Mouse (Mus musculus): Measurements from ENCODE around the gene Dpysl5. TPM values are rescaled to one million over a fixed set of nuclear protein-coding genes. Genes with fewer than 3 reads are reported as not detected.
A peak's percentile ranks its signal among the peaks of the same experiment; 100 is the strongest.

Dpysl5 gene
- polyA plus RNA-seq, 1 experiment from 2014 or later = 203 TPM

DNA sequence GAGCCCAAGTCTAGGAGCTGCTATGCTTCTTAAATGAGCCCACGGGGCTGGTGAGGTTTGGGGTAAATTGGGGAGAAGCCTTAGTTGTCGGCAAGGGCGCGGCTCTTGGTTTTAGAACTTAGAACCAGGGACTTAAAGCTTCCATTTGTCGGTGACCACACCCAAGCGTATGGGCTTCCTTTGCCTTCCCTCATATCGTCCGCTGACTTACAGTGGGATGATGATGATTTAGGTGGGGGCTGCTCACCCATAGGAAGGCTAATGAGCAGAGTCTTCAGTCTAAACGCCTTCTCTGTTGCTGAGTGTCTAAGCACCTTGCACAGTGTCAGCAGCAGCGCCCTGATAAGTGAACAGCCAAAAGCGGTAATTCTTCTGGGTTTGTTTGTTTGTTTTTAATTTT lies 2.3 kb downstream of the Dpysl5 start:
- no peak for ATAC-seq (ENCODE audit: low read depth)
- WGBS = 14% methylated on average over 11 of the region's 11 CpGs
- Histone ChIP-seq H3K4me3 (ENCODE audit: low read depth, low read length) (peak overlapping the region; percentile 84), H3K4me1 (ENCODE audit: control insufficient read depth, insufficient read depth, low read length) (peaks cover 10% of the 10 kb centered on the region; the same call in 1 of the 2 replicates), H3K27ac (ENCODE audit: low read depth, low read length) (peak overlapping the region; percentile 93), H3K27me3 (ENCODE audit: control insufficient read depth, insufficient read depth, low read length) (no peaks in the 10 kb centered on the region), H3K9me3 (ENCODE audit: control insufficient read depth, low read length) (no peaks in the 10 kb centered on the region), H3K36me3 (ENCODE audit: control insufficient read depth, insufficient read depth, low read length) (no peaks in the 10 kb centered on the region), H3K9ac (replicated peaks; ENCODE audit: low read depth, low read length) (peak overlapping the region; percentile 91), H3K4me2 (ENCODE audit: low read depth, low read length) (peak overlapping the region; percentile 71)

DNA sequence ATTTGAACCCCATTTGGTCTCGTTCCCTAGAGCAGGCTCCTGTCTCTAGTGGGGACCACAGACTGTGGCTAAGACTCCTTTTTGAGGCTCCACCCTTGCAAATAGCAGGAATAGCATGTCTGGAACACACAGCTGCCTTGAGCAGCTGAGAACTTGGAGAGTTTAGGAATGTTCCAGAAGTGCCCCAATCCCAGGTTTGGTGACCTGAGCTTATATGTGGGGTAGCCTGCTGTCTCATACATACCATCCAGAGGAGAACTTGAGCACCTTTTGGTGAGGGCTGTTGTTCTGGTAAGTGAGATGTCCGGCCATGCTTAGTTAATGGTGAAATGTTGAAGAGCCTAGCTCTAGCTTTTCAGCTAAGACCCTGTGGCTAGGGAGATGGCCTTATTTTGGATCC lies 4.9 kb downstream of the Dpysl5 start:
- H3K4me1 ChIP-seq (ENCODE audit: control insufficient read depth, insufficient read depth, low read length) = peaks cover 10% of the 10 kb centered on the region; the same call in 1 of the 2 replicates

DNA sequence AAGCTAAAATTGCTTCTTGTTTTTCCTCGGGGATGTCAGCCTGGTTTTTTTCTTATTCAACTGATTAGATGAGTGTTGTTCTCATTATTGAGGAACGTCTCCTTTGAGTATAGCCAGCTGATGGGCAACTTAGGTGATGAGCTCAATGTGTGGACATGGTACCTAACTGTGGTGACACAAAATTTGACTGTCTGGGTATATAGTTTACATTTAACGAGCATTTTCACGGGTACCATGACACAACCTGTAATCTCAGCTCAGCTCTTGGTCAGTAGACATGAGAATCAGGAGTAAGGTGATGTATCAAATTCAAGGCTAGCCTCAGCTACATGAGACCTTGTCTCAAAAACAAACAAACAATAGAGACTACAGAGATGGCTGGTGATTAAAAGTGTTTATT lies 6.1 kb downstream of the Dpysl5 start:
- Histone ChIP-seq H3K36me3 (ENCODE audit: control insufficient read depth, insufficient read depth, low read length) (peaks cover 5% of the 10 kb centered on the region; the same call in 1 of the 2 replicates), H3K9me3 (ENCODE audit: control insufficient read depth, low read length) (no peaks in the 10 kb centered on the region), H3K27me3 (ENCODE audit: control insufficient read depth, insufficient read depth, low read length) (no peaks in the 10 kb centered on the region), H3K9ac (replicated peaks; ENCODE audit: low read depth, low read length) (no peak overlapping the region), H3K4me2 (ENCODE audit: low read depth, low read length) (no peak overlapping the region), H3K4me3 (ENCODE audit: low read depth, low read length) (no peak overlapping the region), H3K4me1 (ENCODE audit: control insufficient read depth, insufficient read depth, low read length) (peaks cover 10% of the 10 kb centered on the region; the same call in 1 of the 2 replicates), H3K27ac (ENCODE audit: low read depth, low read length) (no peak overlapping the region)
- no peak for ATAC-seq (ENCODE audit: low read depth)
- 80% methylated on average over 4 of the region's 4 CpGs for WGBS

More for the DNA sequence above, 4.9 kb downstream of the Dpysl5 start:
- H3K9me3 ChIP-seq (ENCODE audit: control insufficient read depth, low read length) = no peaks in the 10 kb centered on the region
- 96% methylated on average over 2 of the region's 2 CpGs for WGBS
- H3K27ac ChIP-seq (ENCODE audit: low read depth, low read length) = no peak overlapping the region
- H3K4me3 ChIP-seq (ENCODE audit: low read depth, low read length) = no peak overlapping the region
- no peaks in the 10 kb centered on the region for H3K36me3 ChIP-seq (ENCODE audit: control insufficient read depth, insufficient read depth, low read length)
- H3K27me3 ChIP-seq (ENCODE audit: control insufficient read depth, insufficient read depth, low read length) = no peaks in the 10 kb centered on the region
- ATAC-seq (ENCODE audit: low read depth) = no peak
- no peak overlapping the region for H3K9ac ChIP-seq (replicated peaks; ENCODE audit: low read depth, low read length)
- H3K4me2 ChIP-seq (ENCODE audit: low read depth, low read length) = no peak overlapping the region

DNA sequence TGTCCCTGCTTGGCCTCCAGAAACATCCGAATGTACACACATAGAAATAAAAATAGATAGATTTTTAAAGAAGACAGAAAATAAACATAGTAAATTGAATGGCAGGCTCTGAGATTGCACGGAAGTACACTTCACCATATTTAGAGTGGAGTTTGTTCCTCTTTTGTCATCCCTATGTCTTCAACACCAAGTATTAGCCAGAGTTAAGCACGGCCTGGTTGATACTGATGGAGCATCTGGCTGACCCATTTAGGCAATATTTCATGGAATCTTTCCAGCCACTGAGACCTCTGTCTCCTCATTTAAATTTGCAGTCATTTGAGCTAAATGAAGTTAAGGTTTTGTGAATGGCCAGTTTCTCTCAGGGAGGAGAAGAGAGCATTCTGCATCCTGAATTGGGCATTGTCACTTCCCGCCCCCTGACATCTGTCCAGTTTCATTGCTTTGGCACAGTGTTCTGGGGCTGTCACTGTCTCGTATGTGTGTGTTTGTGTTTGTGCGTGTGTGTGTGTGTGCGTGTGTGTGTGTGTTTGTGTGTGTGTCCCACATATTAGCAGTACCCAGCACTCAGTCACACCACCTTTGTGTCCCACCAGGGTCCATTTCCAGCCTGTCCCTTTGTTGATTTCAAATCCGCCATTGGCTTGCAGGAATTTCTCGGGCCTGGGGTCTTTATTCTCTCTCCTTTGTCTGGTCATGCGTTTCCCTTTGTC lies 6.8 kb downstream of the Dpysl5 start:
- Histone ChIP-seq H3K4me1 (ENCODE audit: control insufficient read depth, insufficient read depth, low read length) (peaks cover 10% of the 10 kb centered on the region; the same call in 1 of the 2 replicates), H3K4me2 (ENCODE audit: low read depth, low read length) (no peak overlapping the region), H3K27ac (ENCODE audit: low read depth, low read length) (peak overlapping the region; percentile 13; the same call in 1 of the 2 replicates), H3K9ac (replicated peaks; ENCODE audit: low read depth, low read length) (no peak overlapping the region), H3K4me3 (ENCODE audit: low read depth, low read length) (no peak overlapping the region), H3K27me3 (ENCODE audit: control insufficient read depth, insufficient read depth, low read length) (no peaks in the 10 kb centered on the region), H3K9me3 (ENCODE audit: control insufficient read depth, low read length) (no peaks in the 10 kb centered on the region), H3K36me3 (ENCODE audit: control insufficient read depth, insufficient read depth, low read length) (peaks cover 5% of the 10 kb centered on the region; the same call in 1 of the 2 replicates)
- 30% methylated on average over 10 of the region's 10 CpGs for WGBS
- ATAC-seq (ENCODE audit: low read depth) = no peak

- no peak overlapping the region for H3K4me3 ChIP-seq (ENCODE audit: low read depth, low read length)
- H3K4me1 ChIP-seq (ENCODE audit: control insufficient read depth, insufficient read depth, low read length) = peaks cover 4% of the 10 kb centered on the region; the same call in 1 of the 2 replicates
- no peaks in the 10 kb centered on the region for H3K27me3 ChIP-seq (ENCODE audit: control insufficient read depth, insufficient read depth, low read length)
- H3K9me3 ChIP-seq (ENCODE audit: control insufficient read depth, low read length) = no peaks in the 10 kb centered on the region
- no peak overlapping the region for H3K9ac ChIP-seq (replicated peaks; ENCODE audit: low read depth, low read length)
- H3K27ac ChIP-seq (ENCODE audit: low read depth, low read length) = no peak overlapping the region
- peaks cover 11% of the 10 kb centered on the region; the same call in 1 of the 2 replicates for H3K36me3 ChIP-seq (ENCODE audit: control insufficient read depth, insufficient read depth, low read length)
- no peak for ATAC-seq (ENCODE audit: low read depth)
- no peak overlapping the region for H3K4me2 ChIP-seq (ENCODE audit: low read depth, low read length)
- WGBS = 85% methylated on average over 8 of the region's 8 CpGs
Observed at GRCm38 (mm10) chr5:30721935-30722334, 10.6 kb downstream of the Dpysl5 start.

DNA sequence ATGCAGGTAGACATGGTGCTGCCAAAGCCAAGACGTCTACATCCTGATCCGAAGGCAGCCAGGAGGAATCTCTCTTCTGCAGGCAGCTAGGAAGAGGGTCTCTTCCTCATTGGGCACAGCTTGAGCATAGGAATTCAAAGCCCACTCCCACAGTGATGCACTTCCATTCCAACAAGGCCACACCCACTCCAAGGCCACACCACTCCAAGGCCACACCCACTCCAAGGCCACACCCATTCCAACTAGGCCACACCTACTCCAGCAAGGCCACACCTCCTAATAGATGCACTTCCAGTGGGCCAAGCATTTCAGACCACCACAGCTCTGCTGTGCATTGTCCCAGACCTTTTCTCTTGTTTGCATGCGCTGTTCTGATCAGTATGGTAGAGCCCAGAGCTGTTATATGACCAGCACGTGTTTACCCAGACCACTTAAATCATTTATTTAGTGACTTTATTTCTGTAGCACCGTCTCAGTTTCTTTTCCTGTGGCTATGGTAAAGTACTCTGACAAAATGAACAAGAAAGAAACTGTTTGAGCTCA lies 14.9 kb downstream of the Dpysl5 start:
- H3K9me3 ChIP-seq (ENCODE audit: control insufficient read depth, low read length) = no peaks in the 10 kb centered on the region
- no peak overlapping the region for H3K4me2 ChIP-seq (ENCODE audit: low read depth, low read length)
- H3K27ac ChIP-seq (ENCODE audit: low read depth, low read length) = no peak overlapping the region
- peaks cover 11% of the 10 kb centered on the region; the same call in 1 of the 2 replicates for H3K36me3 ChIP-seq (ENCODE audit: control insufficient read depth, insufficient read depth, low read length)
- WGBS = 91% methylated on average over 5 of the region's 5 CpGs
- no peak for ATAC-seq (ENCODE audit: low read depth)
- peaks cover 7% of the 10 kb centered on the region; the same call in 1 of the 2 replicates for H3K4me1 ChIP-seq (ENCODE audit: control insufficient read depth, insufficient read depth, low read length)
- H3K4me3 ChIP-seq (ENCODE audit: low read depth, low read length) = no peak overlapping the region
- no peak overlapping the region for H3K9ac ChIP-seq (replicated peaks; ENCODE audit: low read depth, low read length)
- H3K27me3 ChIP-seq (ENCODE audit: control insufficient read depth, insufficient read depth, low read length) = no peaks in the 10 kb centered on the region

GRCm38 (mm10) chr5:30732511-30732910 lies 21.1 kb downstream of the Dpysl5 start:
- no peaks in the 10 kb centered on the region for H3K27me3 ChIP-seq (ENCODE audit: control insufficient read depth, insufficient read depth, low read length)
- H3K9ac ChIP-seq (replicated peaks; ENCODE audit: low read depth, low read length) = no peak overlapping the region
- H3K4me3 ChIP-seq (ENCODE audit: low read depth, low read length) = no peak overlapping the region
- no peaks in the 10 kb centered on the region for H3K9me3 ChIP-seq (ENCODE audit: control insufficient read depth, low read length)
- ATAC-seq (ENCODE audit: low read depth) = no peak
- peaks cover 7% of the 10 kb centered on the region; the same call in 1 of the 2 replicates for H3K36me3 ChIP-seq (ENCODE audit: control insufficient read depth, insufficient read depth, low read length)
- H3K4me2 ChIP-seq (ENCODE audit: low read depth, low read length) = no peak overlapping the region
- no peak overlapping the region for H3K27ac ChIP-seq (ENCODE audit: low read depth, low read length)
- 82% methylated on average over 7 of the region's 7 CpGs for WGBS
- peaks cover 8% of the 10 kb centered on the region; the same call in 1 of the 2 replicates for H3K4me1 ChIP-seq (ENCODE audit: control insufficient read depth, insufficient read depth, low read length)

GRCm38 (mm10) chr5:30734666-30735065 lies 23.3 kb downstream of the Dpysl5 start:
- WGBS = 67% methylated on average over 4 of the region's 4 CpGs
- H3K4me1 ChIP-seq (ENCODE audit: control insufficient read depth, insufficient read depth, low read length) = peaks cover 26% of the 10 kb centered on the region
- no peak overlapping the region for H3K4me3 ChIP-seq (ENCODE audit: low read depth, low read length)
- H3K27ac ChIP-seq (ENCODE audit: low read depth, low read length) = no peak overlapping the region
- H3K9me3 ChIP-seq (ENCODE audit: control insufficient read depth, low read length) = no peaks in the 10 kb centered on the region
- no peak overlapping the region for H3K4me2 ChIP-seq (ENCODE audit: low read depth, low read length)
- peaks cover 7% of the 10 kb centered on the region; the same call in 1 of the 2 replicates for H3K36me3 ChIP-seq (ENCODE audit: control insufficient read depth, insufficient read depth, low read length)
- no peak for ATAC-seq (ENCODE audit: low read depth)
- H3K27me3 ChIP-seq (ENCODE audit: control insufficient read depth, insufficient read depth, low read length) = no peaks in the 10 kb centered on the region
- no peak overlapping the region for H3K9ac ChIP-seq (replicated peaks; ENCODE audit: low read depth, low read length)

All from neural tube, embryonic 14.5 days (tissue).